Mouse (Mus musculus): ENCODE data around the gene Gcnt7.

Gene Gcnt7

DNA sequence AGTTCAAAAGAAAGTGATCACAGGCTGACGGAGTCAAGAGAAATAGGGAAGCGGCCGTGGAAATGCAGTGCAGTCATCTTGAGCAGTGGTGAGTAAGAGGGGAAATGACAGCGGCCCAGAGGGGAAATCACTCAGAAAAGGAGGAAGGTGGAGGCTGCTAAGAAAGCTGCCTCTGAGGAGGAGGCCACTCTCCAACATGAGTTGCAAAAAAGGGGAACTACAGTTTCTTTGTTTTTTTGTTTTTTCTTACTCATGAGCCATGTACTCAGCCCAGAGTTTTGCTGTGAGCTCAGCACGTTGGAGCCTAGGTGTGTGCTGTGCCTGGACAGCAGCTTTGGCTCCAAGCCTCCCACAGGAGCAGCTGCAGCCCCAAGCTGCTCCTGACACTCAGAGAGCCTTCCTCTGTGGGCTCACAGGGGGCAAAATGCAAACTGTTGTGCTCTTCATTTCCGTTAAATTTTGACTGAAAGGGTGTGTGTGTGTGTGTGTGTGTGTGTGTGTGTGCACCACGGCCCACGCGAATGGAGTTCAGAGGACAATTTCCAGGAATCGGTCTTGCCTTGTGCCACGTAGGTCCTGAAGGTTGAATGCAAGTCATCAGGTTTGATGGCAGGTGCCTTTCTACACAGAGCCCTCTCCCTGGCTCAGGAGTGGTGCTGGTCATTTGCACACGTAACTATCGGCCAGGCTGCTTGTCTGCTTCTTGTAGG lies 57.1 kb downstream of the Gcnt7 start:
- no peak for DNase-seq

Data from cerebellum, postnatal 25 days (tissue).